Mouse (Mus musculus) splenic B cell, adult 2 months (primary cell): Measurements from ENCODE around the gene Slc15a4.
A peak's percentile ranks its signal among the peaks of the same experiment; 100 is the strongest.

Experiments used
- DNase-seq: peaks from one replicate; pipeline ENCODE4 v3.0.0-alpha.2; 2011; ENCODE audit warnings: low read depth, low spot score
- H3K27me3 ChIP-seq: 2 replicates; pipeline ENCODE4 v1.6.1; 2012; ENCODE audit warnings: mild to moderate bottlenecking, low read length, moderate library complexity, mixed read lengths; ENCODE audit not compliant: control insufficient read depth, poor library complexity, insufficient read depth, severe bottlenecking
- H3K36me3 ChIP-seq: 2 replicates; pipeline ENCODE4 v1.6.1; 2012; ENCODE audit warnings: mild to moderate bottlenecking, low read length, moderate library complexity, mixed read lengths; ENCODE audit not compliant: control insufficient read depth, poor library complexity, insufficient read depth, severe bottlenecking

The Slc15a4 gene

DNA sequence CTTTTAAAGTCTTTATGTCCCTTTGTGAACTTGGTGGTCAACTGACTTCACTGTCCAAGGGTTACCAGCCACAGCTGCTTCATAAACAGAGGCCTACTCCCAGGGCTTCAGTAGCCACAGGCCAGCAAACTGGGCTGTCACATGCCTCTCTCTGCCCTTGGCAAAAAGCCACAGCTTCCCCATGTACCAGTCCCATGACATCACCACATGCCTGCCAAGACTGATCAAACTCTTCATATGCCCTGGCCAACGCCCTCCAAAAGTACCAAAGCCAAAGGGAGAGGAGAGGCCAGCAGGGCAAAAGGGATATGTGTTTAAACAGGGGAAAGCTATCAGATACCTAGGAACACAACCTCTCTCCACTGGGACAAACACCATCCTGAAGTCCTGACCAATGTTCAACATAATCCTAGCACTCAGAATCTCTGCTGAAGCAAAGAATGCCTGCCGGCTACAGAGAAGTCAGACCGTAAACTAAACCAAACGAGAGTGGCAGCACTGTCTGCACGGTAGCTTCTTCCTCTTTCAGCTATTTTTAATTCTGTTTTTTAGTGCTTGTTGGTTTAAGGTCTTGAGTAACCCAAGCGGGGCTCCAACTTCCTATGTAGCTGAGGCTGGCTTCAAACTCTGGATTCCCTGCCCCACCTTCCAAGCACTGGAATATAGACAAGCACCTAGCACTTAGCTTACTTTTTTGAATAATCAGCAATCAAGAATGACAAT is 21.7 kb downstream of the Slc15a4 start:
- H3K27me3 ChIP-seq = no peaks in the 10 kb centered on the region
- DNase-seq = peak; percentile 82
- peaks cover 12% of the 10 kb centered on the region; the same call in 1 of the 2 replicates for H3K36me3 ChIP-seq

DNA sequence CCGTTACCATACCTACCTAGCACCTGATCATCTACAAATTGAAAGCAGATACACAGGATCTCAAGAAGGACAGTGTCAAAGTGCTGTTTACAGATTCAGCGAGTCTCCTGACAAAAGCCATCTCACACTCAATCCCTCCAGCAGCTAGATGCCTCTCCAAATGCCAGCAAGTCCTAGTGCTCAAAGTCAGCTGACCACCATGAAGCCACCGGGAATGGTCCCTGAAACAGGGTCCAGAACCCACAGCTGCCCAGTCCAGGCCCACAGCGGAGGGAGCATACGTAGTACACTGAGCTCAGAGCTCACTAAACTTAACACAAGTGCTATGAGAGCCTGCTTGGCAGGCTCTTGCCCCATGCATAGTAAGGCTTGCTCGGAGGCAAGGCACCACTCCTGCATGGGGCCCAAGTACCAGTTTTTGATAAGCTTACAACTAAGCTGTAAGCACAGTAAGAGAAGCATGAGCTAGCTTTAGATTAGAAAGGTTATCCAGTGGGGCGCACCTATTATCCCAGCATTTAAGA is 23.4 kb downstream of the Slc15a4 start:
- DNase-seq = no peak
- Histone ChIP-seq H3K27me3 (no peaks in the 10 kb centered on the region), H3K36me3 (peaks cover 17% of the 10 kb centered on the region; the same call in 1 of the 2 replicates)

DNA sequence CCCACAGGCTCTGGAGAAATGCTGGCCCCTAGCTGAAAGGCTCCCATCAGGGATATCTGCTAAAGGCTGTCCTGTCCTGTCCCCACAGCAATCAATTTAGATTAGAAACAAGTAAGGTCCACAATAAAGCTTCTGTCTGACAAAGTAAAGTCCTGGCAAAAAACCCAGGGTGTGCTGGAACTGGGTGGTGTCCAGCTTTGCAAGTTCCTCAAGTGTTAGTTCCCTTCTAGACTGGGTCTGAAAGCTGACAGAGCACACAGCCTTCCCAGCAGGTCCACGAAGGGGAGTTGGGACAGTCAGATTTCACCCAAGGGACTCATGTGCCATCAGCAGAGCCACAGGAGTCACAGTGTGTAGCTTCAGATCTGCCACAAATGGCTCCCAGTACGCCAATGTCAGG is 25.2 kb downstream of the Slc15a4 start:
- Histone ChIP-seq H3K36me3 (peaks cover 26% of the 10 kb centered on the region), H3K27me3 (no peaks in the 10 kb centered on the region)
- DNase-seq = no peak

DNA sequence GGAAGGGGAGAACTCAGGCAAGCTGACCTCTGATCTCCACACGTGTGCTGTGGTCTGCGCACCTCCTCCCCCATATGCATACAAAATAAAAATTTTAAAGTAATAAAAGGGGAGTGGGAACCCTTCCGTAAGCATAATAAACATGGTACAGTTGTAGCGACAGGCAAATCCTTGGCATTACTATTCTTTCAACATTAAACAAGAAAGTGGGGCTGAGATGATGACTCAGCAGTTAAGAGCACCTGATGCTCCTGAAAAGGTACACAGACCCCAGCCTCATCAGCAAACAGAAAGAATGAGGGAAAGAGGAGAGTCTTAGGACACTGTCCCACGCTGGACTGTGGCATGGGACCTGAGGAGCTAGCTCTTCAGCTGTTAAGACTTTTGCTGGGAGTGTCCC is 29.7 kb downstream of the Slc15a4 start:
- Histone ChIP-seq H3K36me3 (peaks cover 39% of the 10 kb centered on the region), H3K27me3 (no peaks in the 10 kb centered on the region)
- no peak for DNase-seq

DNA sequence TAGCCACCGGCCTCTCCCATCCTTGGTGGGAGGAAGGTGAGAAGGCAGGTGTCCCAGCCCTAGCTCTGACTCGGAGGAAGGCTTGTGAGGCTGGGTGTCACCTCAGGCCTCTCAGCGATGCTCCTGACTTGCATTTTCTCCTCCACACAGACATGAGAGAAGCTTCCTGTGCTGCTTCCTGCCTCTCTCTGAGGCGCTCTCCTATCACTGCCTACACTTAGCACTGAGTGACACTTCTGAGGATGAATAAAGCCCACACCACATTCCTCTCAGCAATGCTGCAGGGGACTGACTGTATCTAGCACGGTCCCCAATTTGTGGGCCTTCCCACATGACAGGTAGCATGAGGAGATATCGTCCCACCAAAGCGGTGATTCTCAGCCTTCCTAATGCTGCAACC is 35.8 kb downstream of the Slc15a4 start:
- H3K27me3 ChIP-seq = no peaks in the 10 kb centered on the region
- DNase-seq = no peak
- H3K36me3 ChIP-seq = peaks cover 41% of the 10 kb centered on the region

DNA sequence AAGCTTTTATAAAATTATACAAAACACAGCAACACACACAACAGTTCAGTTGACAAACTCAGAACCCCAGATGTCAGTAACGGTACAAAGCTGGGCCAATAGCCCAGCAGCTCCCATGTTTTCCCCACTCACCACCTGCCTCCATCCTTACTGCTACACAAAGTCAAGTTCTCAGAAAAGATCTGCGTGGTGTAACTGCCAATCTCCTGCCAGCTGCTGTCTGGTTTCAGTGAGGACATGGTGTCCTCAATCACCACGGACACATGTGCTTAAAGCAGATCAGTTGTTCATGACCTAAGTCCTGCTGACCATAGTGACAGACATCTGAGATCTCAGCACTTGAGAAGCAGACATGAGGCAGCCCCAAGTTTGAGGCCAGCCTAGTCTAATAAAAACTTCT is 37.0 kb downstream of the Slc15a4 start:
- peaks cover 43% of the 10 kb centered on the region for H3K36me3 ChIP-seq
- no peaks in the 10 kb centered on the region for H3K27me3 ChIP-seq
- DNase-seq = no peak

DNA sequence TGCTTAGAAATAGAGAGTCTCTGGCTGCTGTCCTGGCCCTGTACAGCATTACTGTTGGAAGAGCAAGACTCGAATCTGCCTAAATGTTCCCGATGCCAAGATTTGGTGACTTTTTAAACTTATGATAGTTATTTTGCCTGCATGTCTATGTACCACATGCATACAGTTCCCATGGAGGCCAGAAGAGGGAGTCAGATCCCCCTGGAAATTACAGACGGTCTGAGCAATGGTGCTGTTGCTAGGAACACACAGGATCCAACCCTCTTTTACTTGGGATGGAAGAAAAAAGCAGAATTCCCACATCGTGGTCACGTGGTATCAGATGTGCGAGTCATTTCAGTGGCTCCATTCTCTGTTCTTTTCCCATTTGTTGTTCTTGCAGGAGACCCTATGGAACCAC is 39.8 kb downstream of the Slc15a4 start:
- Histone ChIP-seq H3K36me3 (peaks cover 32% of the 10 kb centered on the region), H3K27me3 (no peaks in the 10 kb centered on the region)
- peak; percentile 56 for DNase-seq

DNA sequence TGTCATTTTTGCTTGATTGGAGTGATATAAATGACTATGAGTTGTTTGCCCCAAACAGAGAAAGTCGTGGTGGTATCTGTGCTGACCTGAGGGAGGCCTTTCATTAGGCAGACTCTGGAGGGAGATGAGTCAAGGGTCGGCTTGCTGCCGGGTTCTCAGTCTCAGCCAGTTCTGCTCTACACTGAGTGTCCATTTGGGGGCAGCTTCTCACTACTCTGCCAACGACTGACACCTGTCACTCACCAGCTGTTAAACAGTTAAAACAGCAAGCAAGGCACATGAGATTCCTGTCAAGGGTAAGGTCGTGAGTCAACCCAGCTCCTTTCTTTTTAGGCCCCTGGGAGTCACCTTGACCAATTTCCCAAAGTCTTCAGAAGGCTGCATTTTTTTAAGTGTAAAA is 40.3 kb downstream of the Slc15a4 start:
- Histone ChIP-seq H3K27me3 (no peaks in the 10 kb centered on the region), H3K36me3 (peaks cover 30% of the 10 kb centered on the region)
- no peak for DNase-seq

DNA sequence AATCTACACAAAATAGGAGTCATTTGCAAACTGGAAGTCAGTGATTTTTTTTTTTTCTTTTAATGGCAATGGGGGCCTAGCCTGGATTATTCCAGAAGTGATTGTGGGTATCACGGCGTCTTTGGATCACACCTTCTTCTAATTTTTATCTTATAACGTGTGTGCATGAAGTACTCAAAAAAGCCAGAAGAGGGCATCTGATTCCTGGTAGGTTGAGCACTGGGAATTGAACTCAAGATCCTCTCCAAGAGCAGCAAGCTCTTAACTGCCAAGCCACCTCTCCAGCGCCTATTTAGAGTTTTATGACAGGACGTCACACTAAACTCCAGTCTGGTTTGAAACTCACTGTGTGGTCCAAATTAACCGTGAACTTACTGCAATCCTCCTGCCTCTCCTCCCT is 44.8 kb downstream of the Slc15a4 start:
- H3K27me3 ChIP-seq = no peaks in the 10 kb centered on the region
- peak; percentile 68 for DNase-seq
- peaks cover 10% of the 10 kb centered on the region for H3K36me3 ChIP-seq

DNA sequence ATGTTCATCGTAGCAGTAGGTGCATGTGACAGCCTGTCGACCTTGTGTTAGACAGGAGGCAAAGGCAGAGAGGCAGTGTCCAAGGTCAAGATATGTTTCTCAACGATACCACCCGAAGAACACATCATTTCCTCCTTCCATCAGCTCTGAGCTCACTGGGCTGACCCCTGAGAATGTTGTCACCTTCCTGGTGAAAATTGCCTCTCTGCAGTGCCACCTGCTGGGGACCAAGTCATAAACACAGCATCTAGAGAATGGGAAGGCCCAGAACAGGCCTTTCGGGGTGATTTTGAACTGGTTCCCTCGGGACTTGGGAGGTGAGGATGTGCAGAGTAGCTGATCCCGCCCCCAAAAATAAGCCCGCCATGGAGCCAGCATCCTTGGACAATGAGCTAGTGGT is 49.0 kb downstream of the Slc15a4 start:
- no peaks in the 10 kb centered on the region for H3K36me3 ChIP-seq
- DNase-seq = peak; percentile 44
- no peaks in the 10 kb centered on the region for H3K27me3 ChIP-seq

DNA sequence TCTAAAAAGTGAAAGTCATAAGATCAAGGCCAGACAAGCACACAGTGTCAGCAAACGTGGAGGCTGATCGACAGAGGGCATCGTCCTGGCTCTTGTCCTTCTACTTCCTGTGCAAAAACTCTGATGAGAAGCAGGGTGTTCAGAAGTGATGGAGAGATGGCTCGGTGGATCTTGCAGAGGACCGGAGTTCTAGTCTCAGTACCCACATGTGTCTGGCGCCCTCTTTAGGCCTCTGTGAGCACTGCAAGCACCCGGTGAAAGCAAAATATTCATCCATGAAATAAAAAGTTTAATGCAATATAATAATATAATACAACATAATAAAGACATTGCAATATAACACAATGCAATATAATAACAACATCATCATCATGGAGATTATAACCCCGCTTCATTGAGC is 55.3 kb downstream of the Slc15a4 start:
- Histone ChIP-seq H3K36me3 (no peaks in the 10 kb centered on the region), H3K27me3 (no peaks in the 10 kb centered on the region)
- DNase-seq = peak; percentile 20

DNA sequence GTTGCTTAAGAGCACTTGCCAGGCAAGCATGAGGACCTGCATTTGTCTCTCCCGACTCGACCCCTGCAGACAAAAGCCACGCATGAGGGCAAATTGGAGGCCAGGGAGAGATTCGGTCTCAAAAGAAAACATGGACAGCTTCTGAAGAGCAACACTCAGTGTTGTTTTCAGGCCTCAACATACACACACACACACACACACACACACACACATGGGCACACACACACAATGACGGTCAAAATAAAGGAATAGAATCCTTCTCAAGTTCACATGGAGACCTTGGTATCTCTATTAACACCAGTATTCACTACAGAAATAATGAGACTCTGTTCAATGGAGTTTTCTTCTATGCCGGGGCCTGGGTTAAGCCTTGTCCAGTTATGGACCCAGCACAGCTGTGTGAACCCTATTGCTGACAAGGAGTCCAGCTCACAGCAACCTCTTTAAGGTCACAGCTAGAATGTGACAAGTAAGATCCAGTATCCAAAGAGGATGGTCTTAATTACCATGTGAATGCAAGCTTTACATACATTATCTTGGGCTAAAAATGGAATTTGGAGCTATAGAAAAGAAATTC is 65.4 kb downstream of the Slc15a4 start:
- Histone ChIP-seq H3K27me3 (no peaks in the 10 kb centered on the region), H3K36me3 (no peaks in the 10 kb centered on the region)
- no peak for DNase-seq

DNA sequence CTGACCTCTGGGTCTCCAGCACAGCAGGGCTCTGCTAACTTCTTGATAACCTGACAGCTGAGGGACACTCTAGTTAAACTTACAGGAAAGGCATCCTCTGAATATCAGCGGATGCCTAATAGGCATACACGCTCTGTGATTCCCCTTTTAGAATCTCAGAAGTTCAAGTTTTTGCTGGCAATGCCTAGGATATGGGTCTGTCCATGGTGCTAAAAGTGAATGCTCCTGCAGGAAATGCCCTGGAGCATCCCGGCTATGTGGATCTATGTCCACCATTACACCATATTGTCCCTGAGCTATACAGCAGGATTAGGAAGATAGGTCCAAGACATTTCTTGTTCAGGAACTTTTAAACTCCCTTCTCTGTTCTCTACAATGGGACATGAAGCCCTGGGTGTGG is 71.6 kb downstream of the Slc15a4 start:
- no peak for DNase-seq
- Histone ChIP-seq H3K36me3 (no peaks in the 10 kb centered on the region), H3K27me3 (no peaks in the 10 kb centered on the region)

DNA sequence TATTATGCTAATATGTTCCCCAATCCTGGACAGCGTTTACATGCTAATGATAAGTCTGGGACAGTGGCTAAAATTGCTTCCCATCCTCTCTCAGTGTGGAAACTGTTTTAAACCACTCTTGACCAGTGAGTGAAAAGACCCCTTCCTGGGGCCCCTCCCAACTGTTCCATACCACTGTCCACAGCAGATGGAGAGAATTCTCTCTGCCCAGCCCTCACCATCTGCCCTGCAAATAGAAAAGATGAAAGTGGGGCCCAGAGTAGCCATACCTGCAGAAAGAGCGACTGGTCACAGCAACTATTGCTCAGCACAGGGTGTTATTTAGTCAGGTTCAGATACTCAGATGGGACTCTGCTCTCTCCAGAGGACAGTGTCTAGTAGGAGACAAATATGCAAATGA is 84.6 kb downstream of the Slc15a4 start:
- no peaks in the 10 kb centered on the region for H3K36me3 ChIP-seq
- H3K27me3 ChIP-seq = no peaks in the 10 kb centered on the region
- DNase-seq = no peak

DNA sequence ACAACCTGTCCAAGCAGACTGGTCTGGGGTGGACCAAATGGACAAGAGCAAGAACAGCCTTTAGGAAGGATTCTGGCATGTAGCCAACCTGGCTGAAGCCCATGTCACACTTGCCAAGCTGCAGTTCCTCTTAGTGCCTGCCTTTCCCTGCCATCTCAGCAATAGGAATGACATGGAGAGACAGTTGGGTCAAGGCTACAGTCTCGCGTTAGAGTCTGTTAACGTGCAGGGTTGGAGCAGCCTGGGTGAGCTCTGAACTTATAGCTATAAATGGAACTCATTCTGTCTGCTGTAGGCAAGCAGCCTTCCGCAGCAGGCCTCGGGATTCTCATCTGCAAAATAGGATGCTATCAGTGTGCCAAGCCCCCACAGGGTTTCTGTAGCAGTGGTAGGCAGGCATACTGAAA is 86.1 kb downstream of the Slc15a4 start:
- Histone ChIP-seq H3K36me3 (no peaks in the 10 kb centered on the region), H3K27me3 (no peaks in the 10 kb centered on the region)
- no peak for DNase-seq
